Mouse (Mus musculus) MEL (cell line): ENCODE measurements around the gene Tmem164. TPM values are rescaled to one million over a fixed set of nuclear protein-coding genes. Genes with fewer than 3 reads are reported as not detected.

Experiments used
- DNase-seq: peaks from one replicate; pipeline ENCODE4 v3.0.0; 2011; ENCODE audit warnings: low read depth, low spot score
- H3K27ac ChIP-seq: 2 replicates; pipeline ENCODE4 v1.5.1; 2012; ENCODE audit warnings: low read depth, mild to moderate bottlenecking, control low read depth, low read length, moderate library complexity; ENCODE audit not compliant: control insufficient read depth
- H3K27me3 ChIP-seq, 2 experiments: fragments of 150-350 bp in 1 of 2; sonication (generic) in 1 of 2; 2 replicates each; pipeline ENCODE4 v1.6.1; 2012; ENCODE audit warnings: low read length in 2 of 2, mild to moderate bottlenecking in 2 of 2, improper control_type of control experiment in 1 of 2, moderate library complexity in 1 of 2; ENCODE audit not compliant: insufficient read depth in 2 of 2, control insufficient read depth in 1 of 2
- H3K36me3 ChIP-seq, 2 experiments: 2 replicates each; pipeline ENCODE4 v1.6.1; 2012 to 2014; ENCODE audit warnings: low read length in 2 of 2, improper control_type of control experiment in 1 of 2, inconsistent platforms in 1 of 2, mild to moderate bottlenecking in 1 of 2; ENCODE audit not compliant: insufficient read depth in 2 of 2, control insufficient read depth in 1 of 2
- H3K4me1 ChIP-seq, 2 experiments: fragments of 150-350 bp in 1 of 2; sonication (generic) in 1 of 2; 2 replicates each; pipeline ENCODE4 v1.6.1; 2012; ENCODE audit warnings: low read length in 2 of 2, improper control_type of control experiment in 1 of 2, mild to moderate bottlenecking in 1 of 2; ENCODE audit not compliant: insufficient read depth in 2 of 2, control insufficient read depth in 1 of 2
- H3K4me3 ChIP-seq, 2 experiments: fragments of 150-350 bp in 1 of 2; sonication (generic) in 1 of 2; 2 replicates each; pipeline ENCODE4 v1.5.1; 2012; ENCODE audit warnings: low read depth in 2 of 2, low read length in 2 of 2, mild to moderate bottlenecking in 2 of 2, moderate library complexity in 2 of 2, control low read depth in 1 of 2, improper control_type of control experiment in 1 of 2; ENCODE audit not compliant: control insufficient read depth in 1 of 2, insufficient read depth in 1 of 2
- H3K79me2 ChIP-seq: 2 replicates; pipeline ENCODE4 v1.6.1; 2012; ENCODE audit warnings: mild to moderate bottlenecking, low read length, moderate library complexity; ENCODE audit not compliant: control insufficient read depth, poor library complexity, insufficient read depth
- H3K9ac ChIP-seq: 2 replicates; pipeline ENCODE4 v1.6.1; 2012; ENCODE audit warnings: low read depth, mild to moderate bottlenecking, control low read depth, low read length, moderate library complexity; ENCODE audit not compliant: control insufficient read depth, poor library complexity, severe bottlenecking
- H3K9me3 ChIP-seq: fragments of 150-350 bp; sonication (generic); replicated peaks from 2 replicates; pipeline ENCODE4 v1.6.1; 2012; ENCODE audit warnings: mild to moderate bottlenecking, low read length, improper control_type of control experiment, moderate library complexity; ENCODE audit not compliant: insufficient read depth
- CHD1 ChIP-seq: IDR thresholded peaks from 2 replicates; pipeline ENCODE4 v1.6.1; 2012; ENCODE audit warnings: low read depth, mild to moderate bottlenecking, inconsistent platforms, low read length, improper control_type of control experiment
- CTCF ChIP-seq, 3 experiments: IDR thresholded peaks in 2 of 3; conservative IDR thresholded peaks in 1 of 3; 2 replicates each; pipeline ENCODE4 v1.5.1; 2011 to 2012; ENCODE audit warnings: low read length in 3 of 3, low read depth in 2 of 3, mild to moderate bottlenecking in 2 of 3, improper control_type of control experiment in 1 of 3, inconsistent platforms in 1 of 3, mixed read lengths in 1 of 3, moderate library complexity in 1 of 3; ENCODE audit not compliant: control insufficient read depth in 1 of 3, insufficient read depth in 1 of 3, poor library complexity in 1 of 3, severe bottlenecking in 1 of 3
- GABPA ChIP-seq: IDR thresholded peaks from 2 replicates; pipeline ENCODE4 v1.6.1; 2012; ENCODE audit warnings: low read depth, mild to moderate bottlenecking, inconsistent platforms, low read length, improper control_type of control experiment, moderate library complexity
- GATA1 ChIP-seq: IDR thresholded peaks from 2 replicates; pipeline ENCODE4 v1.6.1; 2011; ENCODE audit warnings: low read depth, low read length, improper control_type of control experiment
- HCFC1 ChIP-seq: IDR thresholded peaks from 2 replicates; pipeline ENCODE4 v1.6.1; 2012; ENCODE audit warnings: low read depth, mild to moderate bottlenecking, inconsistent platforms, low read length, improper control_type of control experiment, moderate library complexity
- MAFK ChIP-seq: IDR thresholded peaks from 2 replicates; pipeline ENCODE4 v1.6.1; 2011; ENCODE audit warnings: low read depth, mild to moderate bottlenecking, low read length, improper control_type of control experiment, borderline replicate concordance
- MAZ ChIP-seq: IDR thresholded peaks from 2 replicates; pipeline ENCODE4 v1.6.1; 2012; ENCODE audit warnings: low read depth, mild to moderate bottlenecking, inconsistent platforms, low read length, improper control_type of control experiment
- MYB ChIP-seq: IDR thresholded peaks from 2 replicates; pipeline ENCODE4 v1.6.1; 2011; ENCODE audit warnings: mild to moderate bottlenecking, low read depth, low read length, improper control_type of control experiment
- POLR2A ChIP-seq, 2 experiments: IDR thresholded peaks; 2 replicates each; pipeline ENCODE4 v1.6.1; 2011 to 2012; ENCODE audit warnings: low read length in 2 of 2, mild to moderate bottlenecking in 2 of 2, control low read depth in 1 of 2, improper control_type of control experiment in 1 of 2, low read depth in 1 of 2, moderate library complexity in 1 of 2; ENCODE audit not compliant: control insufficient read depth in 1 of 2, insufficient read depth in 1 of 2, poor library complexity in 1 of 2
- SMC3 ChIP-seq: IDR thresholded peaks from 2 replicates; pipeline ENCODE4 v1.6.1; 2011; ENCODE audit warnings: low read depth, low read length, improper control_type of control experiment
- TBP ChIP-seq: IDR thresholded peaks from 2 replicates; pipeline ENCODE4 v1.8.0; 2011; ENCODE audit warnings: low read depth, low read length, improper control_type of control experiment
- TCF12 ChIP-seq: IDR thresholded peaks from 2 replicates; pipeline ENCODE4 v1.6.1; 2014; ENCODE audit warnings: low read depth, mild to moderate bottlenecking, inconsistent platforms, low read length, improper control_type of control experiment, moderate library complexity
- ZC3H11A ChIP-seq: IDR thresholded peaks from 2 replicates; pipeline ENCODE4 v1.6.1; 2012; ENCODE audit warnings: low read depth, mild to moderate bottlenecking, inconsistent platforms, low read length, improper control_type of control experiment
- ZKSCAN1 ChIP-seq: IDR thresholded peaks from 2 replicates; pipeline ENCODE4 v1.6.1; 2012; ENCODE audit warnings: low read depth, mild to moderate bottlenecking, inconsistent platforms, low read length, improper control_type of control experiment, moderate library complexity
- ZNF384 ChIP-seq: IDR thresholded peaks from 2 replicates; pipeline ENCODE4 v1.6.1; 2012; ENCODE audit warnings: low read depth, mild to moderate bottlenecking, inconsistent platforms, low read length, improper control_type of control experiment
- polyA plus RNA-seq, 2 experiments: library from polyadenylated mRNA; stranded (reverse) in 1 of 2; unstranded in 1 of 2; fragments of >175 nt in 1 of 2; fragments of >200 nt in 1 of 2; gene quantifications; 2 replicates each; pipeline versions ENCODE4 v1.2.1 to v1.2.4; 2012; ENCODE audit warnings: low replicate concordance in 2 of 2, low read depth in 1 of 2; ENCODE audit not compliant: insufficient read length in 2 of 2, insufficient read depth in 1 of 2, missing spikeins in 1 of 2
- total RNA-seq: library from RNA; depleted of rRNA; stranded (reverse); fragments of 300-350 nt; gene quantifications from 2 replicates; pipeline ENCODE4 v1.2.3, GENCODE M21; 2012

Gene Tmem164
- total and polyA plus RNA-seq, 3 experiments, result 34.3 to 92.4 (median 72.8) TPM

- Histone ChIP-seq H3K9ac (no peak overlapping the region), H3K27ac (no peak overlapping the region), H3K27me3 (no peaks in the 10 kb centered on the region), H3K79me2 (no peaks in the 10 kb centered on the region; the same call in 1 of the 2 replicates), H3K4me1 (peaks cover 1 to 11% of the 10 kb centered on the region in 2 experiments; a peak in 3 of 4 replicates), H3K9me3 (no peaks in the 10 kb centered on the region), H3K36me3 (peaks cover 0 to 6% of the 10 kb centered on the region in 2 experiments; a peak in 2 of 4 replicates), H3K4me3 (no peak overlapping the region)
- no peak for DNase-seq
- no peak for TF ChIP-seq SMC3
- no peak for TF ChIP-seq ZC3H11A
- no peak for TF ChIP-seq MAFK
- no peak for TF ChIP-seq MYB
- no peak for TF ChIP-seq GATA1
- no peak for TF ChIP-seq TCF12
- no peak for TF ChIP-seq ZKSCAN1
- no peak for TF ChIP-seq GABPA
- no peak for TF ChIP-seq CTCF (IDR thresholded peaks at IDR 0.05 in 2 of 3, conservative IDR thresholded peaks at IDR 0.05 in 1 of 3; ENCODE audit: control insufficient read depth in 1 of 3, insufficient read depth in 1 of 3, low read depth in 2 of 3, low read length in 3 of 3, poor library complexity in 1 of 3, severe bottlenecking in 1 of 3)
- no peak for TF ChIP-seq HCFC1
- no peak for TF ChIP-seq CHD1
- TF ChIP-seq MAZ, result no peak
Observed at GRCm38 (mm10) chrX:142672701-142673100, 8.5 kb upstream of the Tmem164 start.

GRCm38 (mm10) chrX:142677193-142677592 lies 4.0 kb upstream of the Tmem164 start:
- peaks cover 6 to 22% of the 10 kb centered on the region in 2 experiments; a peak in 3 of 4 replicates for H3K4me1 ChIP-seq
- TF ChIP-seq ZNF384, result peak; percentile 94
- TF ChIP-seq POLR2A (IDR thresholded peaks at IDR 0.05; ENCODE audit: control insufficient read depth in 1 of 2, insufficient read depth in 1 of 2, low read depth in 1 of 2, low read length in 2 of 2, poor library complexity in 1 of 2), result peak in 1 of 2 experiments; percentile 31; a peak in 1 of 4 replicates
- no peak for TF ChIP-seq MAFK
- peak; percentile 47; the same call in 1 of the 2 replicates for TF ChIP-seq TBP
- peaks cover 0 to 18% of the 10 kb centered on the region in 2 experiments; a peak in 2 of 4 replicates for H3K36me3 ChIP-seq
- peaks cover 7% of the 10 kb centered on the region for H3K79me2 ChIP-seq
- DNase-seq, result peak; percentile 67
- no peaks in the 10 kb centered on the region for H3K9me3 ChIP-seq
- H3K27ac ChIP-seq, result peak overlapping the region; percentile 98
- H3K9ac ChIP-seq, result peak overlapping the region; percentile 4; the same call in 1 of the 2 replicates
- no peaks in the 10 kb centered on the region for H3K27me3 ChIP-seq
- H3K4me3 ChIP-seq, result no peak overlapping the region
